Mouse (Mus musculus) mouse embryonic stem cell (cell line): ENCODE measurements around the gene Nom1.

Source experiments
- in situ Hi-C, 2 experiments: fragments of 300-500 bp; cut with MboI; formaldehyde crosslinking; loops; 1 replicate in 1 of 2; 3 replicates in 1 of 2; pipeline ENCODE4 v1.14.3; 2019 to 2020; ENCODE audit warnings: low sequenced_read_pairs in 2 of 2, low pct_unique_long_range_greater_than_20kb in 1 of 2, mixed read lengths in 1 of 2; ENCODE audit not compliant: unreplicated experiment in 1 of 2

Nom1 gene

GRCm38 (mm10) chr5:29484965-29485940 is 50.8 kb downstream of the Nom1 start:
- in situ Hi-C loops, result loop anchor here in 1 of 2 experiments (25.0 kb wide), 1 partner anchor 1023 kb away; the partner anchor contains the start of gene Shh

- in situ Hi-C loops, result loop anchor here in 1 of 2 experiments (25.0 kb wide), 1 partner anchor 1024 kb away; the partner anchor contains the start of gene Shh
These were observed 51.5 kb downstream of the Nom1 start for GRCm38 (mm10) chr5:29485941-29486320.

- in situ Hi-C loops, result loop anchor here in 1 of 2 experiments (25.0 kb wide), 1 partner anchor 1025 kb away; the partner anchor contains the start of gene Shh
These were observed 52.9 kb downstream of the Nom1 start for GRCm38 (mm10) chr5:29487321-29487720.

- in situ Hi-C loops, result no loop called here
These were observed 72.5 kb downstream of the Nom1 start for GRCm38 (mm10) chr5:29507013-29507412.
